Mouse (Mus musculus): ENCODE results near the gene Ntm. TPM values are rescaled to one million over a fixed set of nuclear protein-coding genes. Genes with fewer than 3 reads are reported as not detected.

Ntm gene
- polyA plus RNA-seq, 1 experiment from 2014 or later = 14.3 TPM

- DNase-seq (ENCODE audit: low spot score) (peak; percentile 53), ATAC-seq (replicated peaks; ENCODE audit: low FRiP score) (peak; percentile 22)
- Histone ChIP-seq H3K4me2 (ENCODE audit: low read depth, low read length, severe bottlenecking) (peak overlapping the region; percentile 33; the same call in 1 of the 2 replicates), H3K27me3 (ENCODE audit: control insufficient read depth, insufficient read depth, low read length) (no peaks in the 10 kb centered on the region), H3K27ac (ENCODE audit: low read depth, low read length) (peak overlapping the region; percentile 76; the same call in 1 of the 2 replicates), H3K9me3 (ENCODE audit: control insufficient read depth, low read length) (no peaks in the 10 kb centered on the region), H3K36me3 (ENCODE audit: control insufficient read depth, insufficient read depth, low read length) (no peaks in the 10 kb centered on the region), H3K4me1 (replicated peaks; ENCODE audit: control insufficient read depth, insufficient read depth, low read length) (peaks cover 20% of the 10 kb centered on the region), H3K9ac (ENCODE audit: low read length) (peak overlapping the region; percentile 39), H3K4me3 (ENCODE audit: low read depth, low read length) (no peak overlapping the region)
- 14% methylated on average over 12 of the region's 12 CpGs for WGBS
These were observed 159.8 kb downstream of the Ntm start for GRCm38 (mm10) chr9:29802990-29803737.

- peak overlapping the region; percentile 76 for H3K27ac ChIP-seq (ENCODE audit: low read depth, low read length)
- no peaks in the 10 kb centered on the region for H3K9me3 ChIP-seq (ENCODE audit: control insufficient read depth, low read length)
- peak overlapping the region; percentile 33 for H3K4me2 ChIP-seq (ENCODE audit: low read depth, low read length, severe bottlenecking)
- H3K36me3 ChIP-seq (ENCODE audit: control insufficient read depth, insufficient read depth, low read length) = no peaks in the 10 kb centered on the region
- H3K4me1 ChIP-seq (replicated peaks; ENCODE audit: control insufficient read depth, insufficient read depth, low read length) = peaks cover 20% of the 10 kb centered on the region
- H3K4me3 ChIP-seq (ENCODE audit: low read depth, low read length) = no peak overlapping the region
- peak; percentile 87 for ATAC-seq (replicated peaks; ENCODE audit: low FRiP score)
- 6% methylated on average over 12 of the region's 12 CpGs for WGBS
- peak; percentile 88 for DNase-seq (ENCODE audit: low spot score)
- H3K27me3 ChIP-seq (ENCODE audit: control insufficient read depth, insufficient read depth, low read length) = no peaks in the 10 kb centered on the region
- no peak overlapping the region; the same call in 1 of the 2 replicates for H3K9ac ChIP-seq (ENCODE audit: low read length)
These were observed 160.8 kb downstream of the Ntm start for GRCm38 (mm10) chr9:29802071-29802705.

DNA sequence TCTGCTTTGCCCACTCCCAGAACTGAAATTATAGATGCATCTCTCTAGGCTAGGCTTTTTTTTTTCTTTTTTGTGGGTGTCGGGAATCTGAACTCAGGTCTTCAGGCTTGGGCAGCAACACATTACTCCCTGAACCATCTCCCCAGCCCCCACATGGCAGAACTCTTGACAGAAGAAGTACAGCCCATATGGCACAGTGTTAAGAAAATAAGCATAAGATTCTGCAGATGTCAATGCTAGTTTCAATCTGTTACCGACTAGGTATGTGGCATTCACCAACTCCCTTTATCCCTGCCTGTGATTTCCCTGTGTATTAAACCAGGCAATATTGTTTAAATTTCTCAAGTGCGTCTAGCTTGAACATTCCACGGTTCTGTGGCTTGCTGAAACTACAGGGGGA is 166.7 kb downstream of the Ntm start:
- ATAC-seq (replicated peaks; ENCODE audit: low FRiP score) = no peak

GRCm38 (mm10) chr9:29791199-29791915 is 171.6 kb downstream of the Ntm start:
- Histone ChIP-seq H3K9me3 (ENCODE audit: control insufficient read depth, low read length) (no peaks in the 10 kb centered on the region), H3K36me3 (ENCODE audit: control insufficient read depth, insufficient read depth, low read length) (no peaks in the 10 kb centered on the region), H3K27me3 (ENCODE audit: control insufficient read depth, insufficient read depth, low read length) (peaks cover 53% of the 10 kb centered on the region), H3K9ac (ENCODE audit: low read length) (no peak overlapping the region), H3K4me1 (replicated peaks; ENCODE audit: control insufficient read depth, insufficient read depth, low read length) (no peaks in the 10 kb centered on the region; the same call in 1 of the 2 replicates), H3K4me3 (ENCODE audit: low read depth, low read length) (no peak overlapping the region), H3K27ac (ENCODE audit: low read depth, low read length) (no peak overlapping the region), H3K4me2 (ENCODE audit: low read depth, low read length, severe bottlenecking) (no peak overlapping the region)
- 49% methylated on average over 10 of the region's 10 CpGs for WGBS
- ATAC-seq (replicated peaks; ENCODE audit: low FRiP score) (0 out of 2 replicates have a peak, but pooled peaks have one; percentile 49), DNase-seq (ENCODE audit: low spot score) (peak; percentile 58)

More for the DNA sequence above, 166.7 kb downstream of the Ntm start:
- Histone ChIP-seq H3K27me3 (ENCODE audit: control insufficient read depth, insufficient read depth, low read length) (peaks cover 26% of the 10 kb centered on the region), H3K36me3 (ENCODE audit: control insufficient read depth, insufficient read depth, low read length) (no peaks in the 10 kb centered on the region), H3K4me3 (ENCODE audit: low read depth, low read length) (no peak overlapping the region), H3K9ac (ENCODE audit: low read length) (no peak overlapping the region), H3K27ac (ENCODE audit: low read depth, low read length) (no peak overlapping the region), H3K9me3 (ENCODE audit: control insufficient read depth, low read length) (no peaks in the 10 kb centered on the region), H3K4me2 (ENCODE audit: low read depth, low read length, severe bottlenecking) (no peak overlapping the region), H3K4me1 (replicated peaks; ENCODE audit: control insufficient read depth, insufficient read depth, low read length) (no peaks in the 10 kb centered on the region)
- no peak for DNase-seq (ENCODE audit: low spot score)
- WGBS = 84% methylated on average over 4 of the region's 4 CpGs

GRCm38 (mm10) chr9:29790017-29790416 is 172.9 kb downstream of the Ntm start:
- no peak overlapping the region for H3K4me2 ChIP-seq (ENCODE audit: low read depth, low read length, severe bottlenecking)
- no peak overlapping the region for H3K4me3 ChIP-seq (ENCODE audit: low read depth, low read length)
- H3K27ac ChIP-seq (ENCODE audit: low read depth, low read length) = no peak overlapping the region
- 77% methylated on average over 4 of the region's 4 CpGs for WGBS
- no peaks in the 10 kb centered on the region; the same call in 1 of the 2 replicates for H3K4me1 ChIP-seq (replicated peaks; ENCODE audit: control insufficient read depth, insufficient read depth, low read length)
- DNase-seq (ENCODE audit: low spot score) = no peak
- H3K27me3 ChIP-seq (ENCODE audit: control insufficient read depth, insufficient read depth, low read length) = peaks cover 55% of the 10 kb centered on the region
- no peak for ATAC-seq (replicated peaks; ENCODE audit: low FRiP score)
- H3K36me3 ChIP-seq (ENCODE audit: control insufficient read depth, insufficient read depth, low read length) = no peaks in the 10 kb centered on the region
- no peak overlapping the region for H3K9ac ChIP-seq (ENCODE audit: low read length)
- H3K9me3 ChIP-seq (ENCODE audit: control insufficient read depth, low read length) = no peaks in the 10 kb centered on the region

GRCm38 (mm10) chr9:29788855-29789254 is 174.1 kb downstream of the Ntm start:
- Histone ChIP-seq H3K4me1 (replicated peaks; ENCODE audit: control insufficient read depth, insufficient read depth, low read length) (no peaks in the 10 kb centered on the region; the same call in 1 of the 2 replicates), H3K27me3 (ENCODE audit: control insufficient read depth, insufficient read depth, low read length) (peaks cover 48% of the 10 kb centered on the region), H3K36me3 (ENCODE audit: control insufficient read depth, insufficient read depth, low read length) (no peaks in the 10 kb centered on the region), H3K4me2 (ENCODE audit: low read depth, low read length, severe bottlenecking) (no peak overlapping the region), H3K9ac (ENCODE audit: low read length) (no peak overlapping the region), H3K4me3 (ENCODE audit: low read depth, low read length) (no peak overlapping the region), H3K9me3 (ENCODE audit: control insufficient read depth, low read length) (no peaks in the 10 kb centered on the region), H3K27ac (ENCODE audit: low read depth, low read length) (no peak overlapping the region)
- WGBS = 92% methylated on average over 9 of the region's 9 CpGs
- ATAC-seq (replicated peaks; ENCODE audit: low FRiP score) (no peak), DNase-seq (ENCODE audit: low spot score) (no peak)

DNA sequence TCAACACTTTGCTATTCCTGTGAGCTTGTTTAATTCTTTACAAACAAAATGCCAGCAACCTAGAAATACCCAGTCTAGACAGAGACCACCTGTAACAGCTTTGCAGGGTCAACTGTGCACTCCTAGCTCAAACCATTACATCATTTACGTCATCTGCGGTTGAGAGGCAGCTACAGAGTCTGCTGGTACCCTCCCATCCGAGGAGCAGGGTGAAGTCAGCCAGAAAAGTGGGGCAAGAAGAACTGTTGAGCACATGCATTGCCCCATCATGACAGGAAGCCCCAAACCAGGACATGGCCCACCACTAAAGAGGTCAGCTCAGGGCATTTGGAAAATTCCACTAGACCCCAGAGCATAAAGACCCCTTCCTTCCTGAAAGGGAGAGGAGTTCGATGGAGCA is 175.5 kb downstream of the Ntm start:
- no peak for ATAC-seq (replicated peaks; ENCODE audit: low FRiP score)
- Histone ChIP-seq H3K4me1 (replicated peaks; ENCODE audit: control insufficient read depth, insufficient read depth, low read length) (no peaks in the 10 kb centered on the region; the same call in 1 of the 2 replicates), H3K36me3 (ENCODE audit: control insufficient read depth, insufficient read depth, low read length) (no peaks in the 10 kb centered on the region), H3K9me3 (ENCODE audit: control insufficient read depth, low read length) (no peaks in the 10 kb centered on the region), H3K27ac (ENCODE audit: low read depth, low read length) (no peak overlapping the region), H3K4me3 (ENCODE audit: low read depth, low read length) (no peak overlapping the region), H3K27me3 (ENCODE audit: control insufficient read depth, insufficient read depth, low read length) (peaks cover 35% of the 10 kb centered on the region), H3K9ac (ENCODE audit: low read length) (no peak overlapping the region), H3K4me2 (ENCODE audit: low read depth, low read length, severe bottlenecking) (no peak overlapping the region)
- WGBS = 82% methylated on average over 4 of the region's 4 CpGs
- no peak for DNase-seq (ENCODE audit: low spot score)

DNA sequence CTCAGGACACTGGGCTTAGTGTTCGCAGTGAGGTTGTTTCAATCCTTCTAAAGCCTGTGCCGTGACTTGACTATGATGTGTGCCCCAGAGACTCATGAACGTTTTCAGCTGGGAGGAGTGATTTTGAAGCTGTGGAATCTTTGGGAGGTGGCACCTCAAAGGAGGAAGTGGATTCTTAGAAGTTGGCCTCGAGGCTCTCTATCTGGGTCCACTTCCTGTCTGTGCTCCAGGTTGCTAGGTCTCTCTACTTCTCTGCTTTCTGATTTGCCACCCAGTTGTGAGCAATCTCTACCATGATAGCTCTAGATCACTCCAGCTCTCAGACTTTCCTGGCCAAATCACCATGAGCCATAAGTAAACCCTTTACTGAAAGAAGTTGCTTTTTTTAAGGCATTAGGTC is 180.2 kb downstream of the Ntm start:
- no peak overlapping the region for H3K9ac ChIP-seq (ENCODE audit: low read length)
- no peak overlapping the region for H3K27ac ChIP-seq (ENCODE audit: low read depth, low read length)
- no peak overlapping the region for H3K4me3 ChIP-seq (ENCODE audit: low read depth, low read length)
- no peak for DNase-seq (ENCODE audit: low spot score)
- ATAC-seq (replicated peaks; ENCODE audit: low FRiP score) = no peak
- 87% methylated on average over 4 of the region's 4 CpGs for whole genome bisulfite sequencing
- H3K9me3 ChIP-seq (ENCODE audit: control insufficient read depth, low read length) = no peaks in the 10 kb centered on the region
- H3K27me3 ChIP-seq (ENCODE audit: control insufficient read depth, insufficient read depth, low read length) = peaks cover 2% of the 10 kb centered on the region; the same call in 1 of the 2 replicates
- no peak overlapping the region for H3K4me2 ChIP-seq (ENCODE audit: low read depth, low read length, severe bottlenecking)
- no peaks in the 10 kb centered on the region for H3K36me3 ChIP-seq (ENCODE audit: control insufficient read depth, insufficient read depth, low read length)
- no peaks in the 10 kb centered on the region for H3K4me1 ChIP-seq (replicated peaks; ENCODE audit: control insufficient read depth, insufficient read depth, low read length)

All from forebrain, embryonic 11.5 days (tissue).